Mouse (Mus musculus) small intestine, adult 2 months (tissue): ENCODE measurements around the gene Atg14. TPM values are rescaled to one million over a fixed set of nuclear protein-coding genes. Genes with fewer than 3 reads are reported as not detected.

ENCODE experiments used
- H3K27ac ChIP-seq: fragments of 200-500 bp; 2 replicates; pipeline ENCODE4 v1.5.1; 2012; ENCODE audit warnings: low read depth, low read length, control low read depth, inconsistent platforms; ENCODE audit not compliant: insufficient read depth
- H3K27me3 ChIP-seq: fragments of 200-500 bp; 2 replicates; pipeline ENCODE4 v1.6.1; 2012; ENCODE audit warnings: mild to moderate bottlenecking, moderate library complexity, low read length, inconsistent platforms; ENCODE audit not compliant: control insufficient read depth, insufficient read depth
- H3K36me3 ChIP-seq: fragments of 200-500 bp; 2 replicates; pipeline ENCODE4 v1.6.1; 2012; ENCODE audit warnings: mild to moderate bottlenecking, low read length, control low read depth, inconsistent platforms; ENCODE audit not compliant: control insufficient read depth, insufficient read depth
- H3K4me1 ChIP-seq: fragments of 200-500 bp; 2 replicates; pipeline ENCODE4 v1.6.1; 2012; ENCODE audit warnings: low read length, inconsistent platforms, mixed read lengths; ENCODE audit not compliant: control insufficient read depth, insufficient read depth, insufficient read length
- H3K4me3 ChIP-seq: fragments of 200-500 bp; 2 replicates; pipeline ENCODE4 v1.5.1; 2012; ENCODE audit warnings: low read depth, mild to moderate bottlenecking, control low read depth, inconsistent platforms, low read length, moderate library complexity
- CTCF ChIP-seq: fragments of 200-500 bp; IDR thresholded peaks from 2 replicates; pipeline ENCODE4 v1.5.1; 2012; ENCODE audit warnings: low read depth, mild to moderate bottlenecking, control low read depth, inconsistent platforms, low read length, moderate library complexity, mixed read lengths; ENCODE audit not compliant: insufficient replicate concordance, insufficient read length; ENCODE audit errors: extremely low read depth
- POLR2A ChIP-seq: fragments of 200-500 bp; IDR thresholded peaks from 2 replicates; pipeline ENCODE4 v1.6.1; 2012; ENCODE audit warnings: low read depth, mild to moderate bottlenecking, control low read depth, inconsistent platforms, low read length, moderate library complexity
- WGBS: fragments of 180-500 bp; shearing (Covaris S2); methylation state at CpG from one replicate; pipeline ENCODE4 v1.1.7; 2018; 5-methylcytosine and 5-hydroxymethylcytosine counted together
- polyA plus RNA-seq: library from polyadenylated mRNA; depleted of rRNA; stranded (reverse); fragments of >200 nt; gene quantifications from 2 replicates; pipeline ENCODE4 v1.2.3, GENCODE M21; 2012

Gene Atg14
- polyA plus RNA-seq, 1 experiment = 5.5 TPM

GRCm38 (mm10) chr14:47525374-47525773 is 45.1 kb downstream of the Atg14 start:
- H3K27ac ChIP-seq = no peak overlapping the region
- WGBS = 72% methylated on average over 8 of the region's 8 CpGs

GRCm38 (mm10) chr14:47522301-47522700 is 48.1 kb downstream of the Atg14 start:
- Histone ChIP-seq H3K27me3 (no peaks in the 10 kb centered on the region), H3K4me1 (peaks cover 14% of the 10 kb centered on the region), H3K27ac (no peak overlapping the region), H3K36me3 (peaks cover 10% of the 10 kb centered on the region), H3K4me3 (no peak overlapping the region)
- 18% methylated on average over 7 of the region's 7 CpGs for WGBS
- TF ChIP-seq CTCF = no peak
- no peak for TF ChIP-seq POLR2A

More at GRCm38 (mm10) chr14:47525374-47525773, 45.1 kb downstream of the Atg14 start:
- Histone ChIP-seq H3K4me3 (no peak overlapping the region), H3K36me3 (peaks cover 10% of the 10 kb centered on the region), H3K27me3 (no peaks in the 10 kb centered on the region), H3K4me1 (peaks cover 16% of the 10 kb centered on the region; the same call in 1 of the 2 replicates)
- TF ChIP-seq POLR2A (no peak), CTCF (no peak)

GRCm38 (mm10) chr14:47521609-47522008 is 48.8 kb downstream of the Atg14 start:
- H3K36me3 ChIP-seq = peaks cover 5% of the 10 kb centered on the region
- no peaks in the 10 kb centered on the region for H3K27me3 ChIP-seq
- TF ChIP-seq POLR2A (no peak), CTCF (no peak)
- no peak overlapping the region for H3K4me3 ChIP-seq
- 96% methylated on average over 1 of the region's 1 CpGs for WGBS
- H3K27ac ChIP-seq = no peak overlapping the region
- H3K4me1 ChIP-seq = peaks cover 13% of the 10 kb centered on the region

GRCm38 (mm10) chr14:47520751-47521449 is 49.5 kb downstream of the Atg14 start:
- H3K4me1 ChIP-seq = peaks cover 13% of the 10 kb centered on the region
- no peak overlapping the region for H3K4me3 ChIP-seq
- no peak overlapping the region for H3K27ac ChIP-seq
- TF ChIP-seq CTCF (no peak), POLR2A (no peak)
- no peaks in the 10 kb centered on the region for H3K27me3 ChIP-seq
- WGBS = 88% methylated on average over 13 of the region's 13 CpGs
- peaks cover 1% of the 10 kb centered on the region; the same call in 1 of the 2 replicates for H3K36me3 ChIP-seq

- WGBS = 32% methylated on average over 6 of the region's 6 CpGs
- TF ChIP-seq POLR2A (no peak), CTCF (no peak)
- Histone ChIP-seq H3K36me3 (0 out of 2 replicates have a peak, but pooled peaks cover 1% of the 10 kb centered on the region), H3K4me3 (no peak overlapping the region), H3K4me1 (peaks cover 10% of the 10 kb centered on the region), H3K27me3 (no peaks in the 10 kb centered on the region), H3K27ac (no peak overlapping the region)
Observed at GRCm38 (mm10) chr14:47518619-47519018, 51.8 kb downstream of the Atg14 start.

- H3K27ac ChIP-seq = no peak overlapping the region
- 0 out of 2 replicates have a peak, but pooled peaks cover 1% of the 10 kb centered on the region for H3K36me3 ChIP-seq
- TF ChIP-seq POLR2A (no peak), CTCF (no peak)
- no peaks in the 10 kb centered on the region for H3K27me3 ChIP-seq
- peaks cover 6% of the 10 kb centered on the region for H3K4me1 ChIP-seq
- no peak overlapping the region for H3K4me3 ChIP-seq
- 71% methylated on average over 6 of the region's 6 CpGs for WGBS
Observed at GRCm38 (mm10) chr14:47516755-47517154, 53.7 kb downstream of the Atg14 start.

- H3K27ac ChIP-seq = peak overlapping the region; percentile 95
- H3K4me1 ChIP-seq = peaks cover 9% of the 10 kb centered on the region
- H3K4me3 ChIP-seq = no peak overlapping the region
- TF ChIP-seq CTCF (peak; percentile 47; the same call in 1 of the 2 replicates), POLR2A (no peak)
- 75% methylated on average over 8 of the region's 8 CpGs for WGBS
- no peaks in the 10 kb centered on the region for H3K27me3 ChIP-seq
- H3K36me3 ChIP-seq = 0 out of 2 replicates have a peak, but pooled peaks cover 1% of the 10 kb centered on the region
Observed at GRCm38 (mm10) chr14:47515636-47516035, 54.8 kb downstream of the Atg14 start.
